Mouse (Mus musculus) megakaryocyte-erythroid progenitor cell, adult 5-6 weeks (primary cell): ENCODE results near the gene Hnrnpll. TPM values are rescaled to one million over a fixed set of nuclear protein-coding genes. Genes with fewer than 3 reads are reported as not detected.
A peak's percentile ranks its signal among the peaks of the same experiment; 100 is the strongest.
"Not testable (repeated sequence)": the region's sequence is repeated elsewhere in the genome, so short reads cannot be mapped to it uniquely, and the experiment has no call there.

Experiments used
- ATAC-seq: replicated peaks from 2 replicates; pipeline ENCODE4 v1.8.0; 2016; ENCODE audit warnings: mild to moderate bottlenecking, inconsistent platforms; ENCODE audit not compliant: severe bottlenecking, poor library complexity, low FRiP score, low TSS enrichment
- total RNA-seq, 2 experiments: library from RNA; stranded (forward) in 1 of 2; stranded (reverse) in 1 of 2; fragments of 200-1000, 215-1000 nt in 1 of 2; fragments of >200 nt in 1 of 2; fragmentation: Nextera tagmentation in 1 of 2; gene quantifications; 2 replicates each; pipeline ENCODE4 v1.2.3; 2014 to 2017

The Hnrnpll gene
- total RNA-seq, 2 experiments from 2014 or later = 72.3 to 80.8 TPM

- ATAC-seq = no peak
These were observed 53.3 kb downstream of the Hnrnpll start for GRCm38 (mm10) chr17:80008847-80009246.

DNA sequence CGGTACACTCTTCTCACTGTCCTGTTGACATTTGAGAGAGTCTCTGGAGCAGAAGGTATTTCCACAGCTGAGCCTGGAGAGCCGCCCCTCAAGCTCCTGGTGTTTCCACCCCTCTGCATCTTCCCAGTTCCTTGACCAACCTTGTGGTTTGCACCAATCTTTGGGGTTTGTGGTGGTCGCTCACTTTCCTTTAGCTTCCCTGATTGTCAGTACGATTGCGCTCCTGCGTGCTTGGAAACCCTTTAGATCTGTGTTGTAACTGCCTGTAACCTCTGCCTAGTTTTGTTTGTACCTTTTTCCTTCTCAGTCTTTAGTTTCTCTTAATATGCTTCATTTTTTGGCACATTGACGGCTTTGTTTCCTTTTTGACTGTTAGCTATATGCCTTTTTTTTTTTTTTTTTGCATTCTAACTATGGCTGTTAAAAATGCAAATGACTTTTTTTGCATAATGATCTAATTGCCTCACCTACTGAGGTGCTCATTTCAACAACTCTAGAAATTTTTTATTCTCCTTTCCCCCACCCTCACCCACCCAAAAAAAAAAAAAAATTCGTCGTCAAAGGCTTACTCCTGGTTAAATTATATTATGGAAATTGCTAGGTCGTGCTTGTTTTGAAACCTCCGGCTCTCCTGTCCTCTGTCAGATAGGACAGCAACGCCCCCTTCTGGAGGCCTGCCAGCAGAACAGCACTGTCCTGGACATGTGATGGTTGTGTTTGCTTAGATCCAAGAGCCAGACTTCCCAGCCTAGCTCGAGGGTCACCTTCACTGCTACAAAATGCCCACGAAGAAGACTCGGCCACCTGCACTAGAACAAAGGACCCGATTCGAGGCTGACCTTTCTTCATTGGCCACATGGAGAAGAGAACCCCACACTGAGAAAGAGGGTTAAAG is 57.5 kb downstream of the Hnrnpll start:
- ATAC-seq = peak; percentile 70

DNA sequence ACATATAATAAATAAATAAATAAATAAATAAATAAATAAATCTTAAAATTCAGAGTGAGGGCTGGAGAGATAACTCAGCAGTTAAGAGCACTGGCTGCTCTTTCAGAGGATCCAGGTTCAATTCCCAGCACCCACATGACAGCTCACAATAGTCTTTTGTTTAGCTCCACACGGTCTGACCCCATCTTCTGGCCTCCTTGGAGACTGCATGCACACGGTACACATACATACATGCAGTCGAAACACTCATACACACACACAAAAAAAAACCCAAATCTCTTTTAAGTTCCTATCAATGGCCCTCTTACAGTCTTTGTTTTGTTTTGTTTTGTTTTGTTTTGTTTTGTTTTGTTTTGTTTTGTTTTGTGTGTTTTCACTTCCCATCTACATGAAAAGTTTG is 58.3 kb downstream of the Hnrnpll start:
- ATAC-seq = not testable (repeated sequence)

GRCm38 (mm10) chr17:80002385-80002852 is 59.7 kb downstream of the Hnrnpll start:
- ATAC-seq = no peak

DNA sequence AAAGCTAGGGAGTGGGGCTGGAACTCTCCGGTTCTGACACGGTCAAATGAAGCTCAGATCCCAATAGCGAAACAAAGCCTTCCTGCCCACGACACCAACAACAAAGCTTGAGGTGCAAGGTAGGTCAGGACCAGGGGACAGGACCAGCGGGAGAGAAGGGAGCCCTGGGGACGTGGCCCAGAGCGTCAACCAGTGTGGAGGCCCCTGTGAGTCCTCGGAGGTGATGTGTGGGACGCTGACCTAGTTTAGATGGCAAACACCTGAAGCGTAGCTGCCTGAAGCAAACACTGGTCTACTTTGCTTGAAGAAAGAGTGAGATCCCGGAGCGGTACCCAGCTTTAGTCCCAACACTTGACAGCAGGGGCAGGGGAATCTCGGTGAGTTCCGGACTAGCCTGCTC is 62.5 kb downstream of the Hnrnpll start:
- no peak for ATAC-seq

DNA sequence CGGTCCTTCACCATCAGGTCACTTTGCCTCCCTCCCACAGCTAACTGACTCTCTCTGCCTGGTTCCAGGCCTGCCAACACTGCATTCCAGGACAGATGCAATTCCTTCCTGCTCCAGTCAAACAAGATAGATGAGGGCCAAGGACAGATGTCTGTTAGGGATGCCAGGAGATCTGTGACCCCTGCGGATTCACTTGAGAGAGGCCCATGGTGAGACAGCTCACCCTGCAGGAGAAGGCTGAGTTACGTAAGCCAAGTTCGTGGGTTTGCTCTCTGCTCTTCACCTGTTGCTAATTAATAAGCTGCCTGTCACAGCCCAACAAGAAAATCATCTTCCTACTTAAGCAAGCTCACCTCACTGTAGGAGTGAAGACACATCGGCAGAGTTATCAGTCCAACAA is 63.1 kb downstream of the Hnrnpll start:
- no peak for ATAC-seq

- ATAC-seq = no peak
These were observed 66.9 kb downstream of the Hnrnpll start for GRCm38 (mm10) chr17:79995091-79995691.

- ATAC-seq = no peak
These were observed 70.0 kb downstream of the Hnrnpll start for GRCm38 (mm10) chr17:79992114-79992513.

GRCm38 (mm10) chr17:79991166-79991958 is 70.8 kb downstream of the Hnrnpll start:
- no peak for ATAC-seq

DNA sequence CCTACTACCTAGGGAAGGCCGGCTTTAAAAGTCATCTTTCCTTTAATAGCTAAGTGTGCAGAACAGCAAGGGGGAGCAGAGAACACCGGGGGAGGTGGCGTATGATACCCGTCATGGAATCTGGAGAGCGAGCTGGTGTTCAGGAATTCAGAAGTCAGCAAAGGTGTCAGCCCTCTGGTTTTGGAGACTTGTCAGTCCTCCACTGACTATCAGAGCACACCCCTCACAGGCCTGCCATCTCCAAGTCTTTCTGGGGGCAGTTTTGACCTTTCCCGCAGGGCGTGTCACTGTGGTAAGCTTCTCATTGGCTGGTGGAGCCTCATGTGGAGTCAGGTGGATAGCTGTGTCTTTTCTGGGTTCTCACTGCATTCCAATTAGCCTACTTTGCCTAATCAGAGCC is 72.0 kb downstream of the Hnrnpll start:
- no peak for ATAC-seq

DNA sequence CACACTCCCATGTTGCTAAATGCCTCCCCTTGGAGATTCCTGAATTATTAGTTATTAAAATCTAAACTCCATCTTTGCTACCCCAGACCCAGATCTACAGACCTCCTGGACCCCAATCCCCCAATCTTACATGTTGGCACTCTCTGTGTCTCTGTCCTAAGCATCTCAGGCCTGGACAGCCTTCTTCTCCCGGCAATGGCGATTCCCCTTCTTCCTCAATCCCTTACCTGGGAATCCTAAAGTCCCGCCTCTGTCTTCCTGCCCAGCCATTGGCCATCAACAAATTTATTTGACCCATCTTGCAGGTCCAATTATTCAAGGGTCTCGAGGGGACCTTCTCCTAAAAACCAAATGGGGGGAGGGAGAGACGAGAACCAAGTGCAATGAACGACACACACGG is 77.7 kb downstream of the Hnrnpll start:
- ATAC-seq = no peak

GRCm38 (mm10) chr17:79982955-79983529 is 79.1 kb downstream of the Hnrnpll start:
- no peak for ATAC-seq

GRCm38 (mm10) chr17:79982548-79982947 is 79.6 kb downstream of the Hnrnpll start:
- ATAC-seq = no peak; the same call in 1 of the 2 replicates

DNA sequence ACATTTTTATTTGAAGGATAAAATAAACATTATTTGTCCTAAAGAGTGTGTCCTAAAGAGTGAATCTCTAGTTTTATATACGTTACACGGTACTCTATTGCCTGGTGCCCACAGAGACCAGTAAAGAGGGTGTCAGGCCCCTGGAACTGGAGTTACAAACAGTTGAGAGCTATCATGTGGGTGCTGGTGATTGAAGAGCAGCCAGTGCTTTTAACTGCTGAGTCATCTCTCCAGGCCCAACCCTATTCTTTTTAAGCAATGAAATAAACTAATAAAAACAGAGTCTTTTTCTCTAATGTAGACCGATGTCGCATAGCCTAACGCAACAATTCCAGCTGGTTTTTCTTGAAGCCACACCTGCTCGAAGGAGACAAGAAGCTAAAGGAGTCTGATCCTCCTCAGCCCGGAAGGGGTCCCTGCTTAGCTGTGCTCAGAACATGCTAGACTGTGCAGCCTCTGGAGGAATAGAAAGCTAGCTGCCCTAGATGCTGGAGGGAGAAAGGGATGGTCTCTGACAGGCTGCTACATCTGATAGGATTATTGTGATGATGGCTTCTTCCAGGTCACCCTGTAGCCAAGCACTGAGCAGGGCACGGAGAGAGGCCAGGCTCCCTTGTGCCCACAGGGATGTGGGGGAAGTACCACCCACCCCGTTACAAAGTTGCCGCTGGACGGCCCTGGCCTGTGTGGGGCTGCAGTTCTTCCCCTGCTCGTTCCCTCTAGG is 80.2 kb downstream of the Hnrnpll start:
- peak; percentile 53 for ATAC-seq

- ATAC-seq = no peak
These were observed 80.8 kb downstream of the Hnrnpll start for GRCm38 (mm10) chr17:79981348-79981747.

DNA sequence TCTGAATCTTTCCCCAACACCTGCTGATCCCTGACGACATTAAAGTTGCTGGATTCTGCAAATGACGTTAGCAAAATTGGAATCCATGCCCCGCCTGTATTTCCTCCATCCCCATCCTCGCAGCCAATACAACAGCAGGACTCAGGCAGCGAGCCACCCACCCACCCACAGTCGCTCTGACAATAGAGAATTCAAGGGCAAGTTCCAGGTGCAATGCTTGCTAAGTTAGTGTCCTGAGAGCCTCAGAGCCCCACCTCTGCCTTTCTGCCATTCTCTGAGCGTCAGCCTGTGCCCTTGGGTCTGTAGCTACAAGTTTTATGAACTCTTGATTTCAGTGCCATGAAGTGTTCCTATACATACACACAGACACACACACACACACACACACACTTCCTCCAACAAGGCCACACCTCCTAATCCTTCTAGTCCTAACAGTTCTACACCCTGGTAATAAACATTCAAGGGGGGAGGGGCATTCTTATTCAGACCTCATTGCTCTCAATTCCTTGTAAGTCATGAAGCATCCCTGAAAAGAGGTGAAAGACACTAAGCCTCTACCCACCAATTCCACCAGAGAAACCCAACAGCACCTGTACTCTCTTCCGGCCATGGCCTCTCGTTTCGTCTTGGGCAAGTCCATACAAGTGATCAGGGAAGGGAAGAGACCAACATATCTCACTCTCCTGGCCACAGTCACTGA is 81.6 kb downstream of the Hnrnpll start:
- ATAC-seq = no peak
